Comparison of ENCODE assay signal across 14 mouse cellular contexts in genomic region chr3:86108576-86108975, GRCm38 (mm10). TPM values are rescaled to one million over a fixed set of nuclear protein-coding genes. Genes with fewer than 3 reads are reported as not detected.
A peak's percentile ranks its signal among the peaks of the same experiment; 100 is the strongest.
DNase-seq lines count a peak whose midpoint lies in the region; ATAC-seq and TF ChIP-seq lines count a peak whose summit lies in the region.
"Had no signal": no experiment of that assay in that cellular context is flagged by ENCODE, and none has a peak within 500 bp of the region (broad histone marks: within the 10 kb centered on the region; RNA-seq: fewer than 3 reads in every experiment).

No protein-coding gene starts in this region.

- 86% methylated on average over 4 of the region's 4 CpGs for WGBS in hindbrain, embryonic 14.5 days
- whole genome bisulfite sequencing in forebrain, postnatal 0 days = 82% methylated on average over 4 of the region's 4 CpGs

- peaks cover 86% of the 10 kb centered on the region for H3K4me1 ChIP-seq in erythroblast, embryonic 14.5 days (ENCODE audit: control insufficient read depth)
- peaks cover 69% of the 10 kb centered on the region for H3K4me1 ChIP-seq in megakaryocyte, embryonic 14.5 days
- no peaks in the 10 kb centered on the region for H3K4me1 ChIP-seq in hindbrain, embryonic 14.5 days (replicated peaks; ENCODE audit: control insufficient read depth, insufficient read depth, low read length)
- H3K4me1 ChIP-seq in forebrain, postnatal 0 days (ENCODE audit: insufficient read depth) = no peaks in the 10 kb centered on the region
- H3K4me1 ChIP-seq: neural tube, embryonic 12.5 days had no signal

- no peak overlapping the region for H3K27ac ChIP-seq in hindbrain, embryonic 14.5 days
- H3K27ac ChIP-seq in forebrain, postnatal 0 days (ENCODE audit: low read depth, low read length) = no peak overlapping the region
- H3K27ac ChIP-seq: embryonic facial prominence, embryonic 13.5 days; kidney, postnatal 0 days; neural tube, embryonic 12.5 days had no signal

- no peak overlapping the region for H3K4me2 ChIP-seq in hindbrain, embryonic 14.5 days (replicated peaks)
- no peak overlapping the region for H3K4me2 ChIP-seq in forebrain, postnatal 0 days (ENCODE audit: low read depth)
- H3K4me2 ChIP-seq: embryonic facial prominence, embryonic 13.5 days; neural tube, embryonic 12.5 days had no signal

- 0 out of 2 replicates have a peak, but pooled peaks cover 2% of the 10 kb centered on the region for H3K9me3 ChIP-seq in erythroblast, embryonic 14.5 days (ENCODE audit: control insufficient read depth, low read length)
- H3K9me3 ChIP-seq in megakaryocyte, embryonic 14.5 days = no peaks in the 10 kb centered on the region
- no peaks in the 10 kb centered on the region for H3K9me3 ChIP-seq in hindbrain, embryonic 14.5 days (ENCODE audit: control insufficient read depth, low read length)
- H3K9me3 ChIP-seq in forebrain, postnatal 0 days (ENCODE audit: low read length) = no peaks in the 10 kb centered on the region
- H3K9me3 ChIP-seq: embryonic facial prominence, embryonic 13.5 days; neural tube, embryonic 12.5 days had no signal

- intact Hi-C loops in heart, postnatal 25 days (cut with DNase I) = no loop called here

- no peak for ATAC-seq in hindbrain, embryonic 14.5 days (ENCODE audit: low FRiP score)
- no peak for ATAC-seq in forebrain, postnatal 0 days
- ATAC-seq: CD4-positive, CD25-positive, alpha-beta regulatory T cell, adult 4 months had no signal

- TF ChIP-seq CTCF in forebrain, postnatal 0 days (IDR thresholded peaks at IDR 0.05; ENCODE audit: low read depth) = no peak

- DNase-seq in heart, adult 11 months = peak; percentile 36
- no peak for DNase-seq in heart, postnatal 25 days (ENCODE audit: low spot score)
- DNase-seq in 416B (ENCODE audit: low read depth) = peak; percentile 49
- no peak for DNase-seq in hindbrain, embryonic 14.5 days (ENCODE audit: low spot score)
- no peak for DNase-seq in layer of hippocampus, adult 11-12 months (ENCODE audit: low spot score)
- DNase-seq in forebrain, postnatal 0 days = no peak
- DNase-seq: cerebellum, adult 11 months; heart, postnatal 36 days had no signal

- H3K9ac ChIP-seq in hindbrain, embryonic 14.5 days = no peak overlapping the region
- no peak overlapping the region for H3K9ac ChIP-seq in forebrain, postnatal 0 days
- H3K9ac ChIP-seq: embryonic facial prominence, embryonic 13.5 days; neural tube, embryonic 12.5 days had no signal

- H3K4me3 ChIP-seq in erythroblast, embryonic 14.5 days (replicated peaks) = peak overlapping the region; percentile 49
- peak overlapping the region; percentile 14 for H3K4me3 ChIP-seq in megakaryocyte, embryonic 14.5 days (replicated peaks)
- no peak overlapping the region for H3K4me3 ChIP-seq in hindbrain, embryonic 14.5 days (replicated peaks; ENCODE audit: low read length)
- H3K4me3 ChIP-seq in forebrain, postnatal 0 days (ENCODE audit: low read depth, low read length) = no peak overlapping the region
- H3K4me3 ChIP-seq: embryonic facial prominence, embryonic 13.5 days; neural tube, embryonic 12.5 days had no signal

- peaks cover 36% of the 10 kb centered on the region for H3K36me3 ChIP-seq in erythroblast, embryonic 14.5 days (ENCODE audit: control insufficient read depth)
- H3K36me3 ChIP-seq in megakaryocyte, embryonic 14.5 days (replicated peaks; ENCODE audit: low read length) = peaks cover 10% of the 10 kb centered on the region
- H3K36me3 ChIP-seq in hindbrain, embryonic 14.5 days (replicated peaks; ENCODE audit: control insufficient read depth, insufficient read depth) = no peaks in the 10 kb centered on the region
- no peaks in the 10 kb centered on the region for H3K36me3 ChIP-seq in forebrain, postnatal 0 days (ENCODE audit: insufficient read depth)
- H3K36me3 ChIP-seq: neural tube, embryonic 12.5 days had no signal

- no peaks in the 10 kb centered on the region for H3K27me3 ChIP-seq in erythroblast, embryonic 14.5 days (ENCODE audit: control insufficient read depth)
- H3K27me3 ChIP-seq in megakaryocyte, embryonic 14.5 days (replicated peaks) = no peaks in the 10 kb centered on the region
- H3K27me3 ChIP-seq in hindbrain, embryonic 14.5 days (ENCODE audit: control insufficient read depth, insufficient read depth, low read length) = no peaks in the 10 kb centered on the region
- no peaks in the 10 kb centered on the region for H3K27me3 ChIP-seq in forebrain, postnatal 0 days (ENCODE audit: insufficient read depth, low read length)
- H3K27me3 ChIP-seq: embryonic facial prominence, embryonic 13.5 days; neural tube, embryonic 12.5 days had no signal

RNA-seq across cellular contexts. Expression of gene Rps3a1, which starts 33.9 kb away (rescaled TPM):
- 100 to 1,000 TPM; 442 to 500 TPM for total RNA-seq in heart, postnatal 25 days (2021)
- 20.8 and 31.3 TPM in 2 replicates for polyA plus RNA-seq in erythroblast, embryonic 14.5 days (2012)
- 14.5 and 291 TPM in 2 replicates for polyA plus RNA-seq in megakaryocyte, embryonic 14.5 days (2012; ENCODE audit: insufficient read depth, low replicate concordance)
- polyA plus RNA-seq in hindbrain, embryonic 14.5 days (2014; fragmentation: Nextera tagmentation; extraction: Ambion mirVana) = 624 and 685 TPM in 2 replicates
- total RNA-seq in forebrain, postnatal 0 days (2014; rRNA removed) = 996 and 1,231 TPM in 2 replicates
- polyA plus RNA-seq in forebrain, postnatal 0 days (2015; fragmentation: Nextera tagmentation; extraction: Ambion mirVana) = 709 and 888 TPM in 2 replicates

Comparison
In these comparisons a context has a peak if more than half of its experiments do, and no peak if none do; other contexts are left out.
1. DNase-seq: peak in heart, adult 11 months (single experiment) and 416B (single experiment); none in heart, postnatal 25 days (single experiment), hindbrain, embryonic 14.5 days (single experiment), layer of hippocampus, adult 11-12 months (single experiment) and forebrain, postnatal 0 days (single experiment).
2. H3K4me3 ChIP-seq: peak in erythroblast, embryonic 14.5 days (single experiment) and megakaryocyte, embryonic 14.5 days (single experiment); none in hindbrain, embryonic 14.5 days (single experiment) and forebrain, postnatal 0 days (single experiment).